In genomic region chr3:130901343-130901742, GRCm38 (mm10) we compare ENCODE assay signal across 15 mouse cellular contexts.
DNase-seq lines count a peak whose midpoint lies in the region; TF ChIP-seq lines count a peak whose summit lies in the region.
"Had no signal": no experiment of that assay in that cellular context is flagged by ENCODE, and none has a peak within 500 bp of the region (broad histone marks: within the 10 kb centered on the region; RNA-seq: fewer than 3 reads in every experiment).

No protein-coding gene starts in this region.

- no peaks in the 10 kb centered on the region for H3K9me3 ChIP-seq in heart, embryonic 10.5 days
- no peaks in the 10 kb centered on the region for H3K9me3 ChIP-seq in limb, embryonic 10.5 days (replicated peaks)
- H3K9me3 ChIP-seq: forebrain, embryonic 13.5 days; intestine, embryonic 15.5 days had no signal

- no peak for TF ChIP-seq POLR2A in cerebellum, adult 2 months (IDR thresholded peaks at IDR 0.05; ENCODE audit: borderline replicate concordance, insufficient read depth, low read length)

- no peaks in the 10 kb centered on the region for H3K27me3 ChIP-seq in heart, embryonic 10.5 days (ENCODE audit: insufficient read depth, poor library complexity, severe bottlenecking)
- H3K27me3 ChIP-seq in limb, embryonic 10.5 days (ENCODE audit: low read depth, poor library complexity, severe bottlenecking), result peaks cover 7% of the 10 kb centered on the region; the same call in 1 of the 2 replicates
- H3K27me3 ChIP-seq in cerebellum, adult 2 months (ENCODE audit: control insufficient read depth, insufficient read depth, low read length), result no peaks in the 10 kb centered on the region
- H3K27me3 ChIP-seq: forebrain, embryonic 13.5 days; intestine, embryonic 15.5 days had no signal

- H3K4me3 ChIP-seq in heart, embryonic 10.5 days, result no peak overlapping the region
- H3K4me3 ChIP-seq in limb, embryonic 10.5 days, result no peak overlapping the region
- H3K4me3 ChIP-seq in cerebellum, adult 2 months (replicated peaks; ENCODE audit: insufficient read depth, low read depth, low read length), result no peak overlapping the region
- H3K4me3 ChIP-seq: forebrain, embryonic 13.5 days; intestine, embryonic 15.5 days had no signal

- H3K4me1 ChIP-seq in heart, embryonic 10.5 days, result peaks cover 38% of the 10 kb centered on the region
- H3K4me1 ChIP-seq in limb, embryonic 10.5 days, result peaks cover 32% of the 10 kb centered on the region
- H3K4me1 ChIP-seq in cerebellum, adult 2 months (ENCODE audit: control insufficient read depth, insufficient read depth, low read length), result no peaks in the 10 kb centered on the region
- H3K4me1 ChIP-seq: intestine, embryonic 15.5 days had no signal

- no peak for TF ChIP-seq CTCF in cerebellum, adult 2 months (IDR thresholded peaks at IDR 0.05; ENCODE audit: borderline replicate concordance, insufficient read depth, low read depth, low read length)

- WGBS in heart, embryonic 10.5 days, result 75% methylated on average over 12 of the region's 12 CpGs
- WGBS in limb, embryonic 10.5 days, result 87% methylated on average over 12 of the region's 12 CpGs
- WGBS in cerebellum, adult 2 months, result 79% methylated on average over 12 of the region's 12 CpGs

- no peak for DNase-seq in heart, embryonic 10.5 days (ENCODE audit: low spot score)
- no peak for DNase-seq in heart, adult 18-20 months
- DNase-seq in testis, postnatal 10 days (ENCODE audit: low spot score), result peak; percentile 50
- DNase-seq in testis, postnatal 14 days (ENCODE audit: low spot score), result no peak
- no peak for DNase-seq in limb, embryonic 10.5 days (ENCODE audit: low spot score)
- DNase-seq in cerebellum, adult 2 months, result no peak
- DNase-seq in adipocyte (ENCODE audit: low spot score), result no peak
- no peak for DNase-seq in adrenal gland, adult 8-10 months
- DNase-seq: B cell, adult 2 months; cerebellum, adult 18-20 months; gastrocnemius, postnatal 14 days; lung, adult 18-20 months; spleen, adult 18-20 months had no signal

- H3K36me3 ChIP-seq in heart, embryonic 10.5 days, result no peaks in the 10 kb centered on the region
- no peaks in the 10 kb centered on the region for H3K36me3 ChIP-seq in limb, embryonic 10.5 days
- H3K36me3 ChIP-seq: intestine, embryonic 15.5 days had no signal

- peak overlapping the region; percentile 79; the same call in 1 of the 2 replicates for H3K27ac ChIP-seq in heart, embryonic 10.5 days
- H3K27ac ChIP-seq in limb, embryonic 10.5 days, result 0 out of 2 replicates have a peak overlapping the region, but pooled peaks have one; percentile 57
- H3K27ac ChIP-seq in cerebellum, adult 2 months (ENCODE audit: insufficient read depth, low read length), result no peak overlapping the region
- H3K27ac ChIP-seq: forebrain, embryonic 13.5 days; intestine, embryonic 15.5 days had no signal
